Mouse (Mus musculus) liver, embryonic 14.5 days (tissue): Measurements from ENCODE around the gene Nrp2. TPM values are rescaled to one million over a fixed set of nuclear protein-coding genes. Genes with fewer than 3 reads are reported as not detected.

ENCODE experiments used
- ATAC-seq: fragments of 200-750 bp; cut with Nextera tagmentation; 2 replicates; pipeline ENCODE4 v1.8.0; 2017; ENCODE audit warnings: moderate number of reproducible peaks, mild to moderate bottlenecking, moderate library complexity; ENCODE audit not compliant: insufficient read depth
- DNase-seq, 3 experiments: peaks; one replicate each; pipeline ENCODE4 v3.0.0-alpha.2; 2012 to 2013; ENCODE audit warnings: low read depth in 3 of 3, low spot score in 3 of 3
- H3K27ac ChIP-seq: fragments of 300-500 bp; sonication (generic); 2 replicates; pipeline ENCODE4 v1.5.1; 2014; ENCODE audit warnings: moderate library complexity, mild to moderate bottlenecking, control low read depth, inconsistent platforms
- H3K27me3 ChIP-seq: fragments of 300-500 bp; sonication (generic); 2 replicates; pipeline ENCODE4 v1.6.1; 2014; ENCODE audit warnings: mild to moderate bottlenecking, low read length, moderate library complexity; ENCODE audit not compliant: control insufficient read depth, insufficient read depth
- H3K36me3 ChIP-seq: fragments of 300-500 bp; sonication (generic); replicated peaks from 2 replicates; pipeline ENCODE4 v1.6.1; 2014; ENCODE audit warnings: low read depth; ENCODE audit not compliant: control insufficient read depth, insufficient read depth
- H3K4me1 ChIP-seq, 2 experiments: fragments of 200-500 bp in 1 of 2; fragments of 300-500 bp in 1 of 2; sonication (generic) in 1 of 2; replicated peaks; 2 replicates each; pipeline ENCODE4 v1.6.1; 2012 to 2014; ENCODE audit warnings: antibody characterized with exemption in 1 of 2, inconsistent platforms in 1 of 2, low read length in 1 of 2; ENCODE audit not compliant: control insufficient read depth in 2 of 2, insufficient read depth in 2 of 2
- H3K4me2 ChIP-seq: fragments of 300-500 bp; sonication (generic); 2 replicates; pipeline ENCODE4 v1.6.1; 2014; ENCODE audit warnings: low read depth, mild to moderate bottlenecking, control low read depth, moderate library complexity
- H3K4me3 ChIP-seq, 2 experiments: fragments of 200-500 bp in 1 of 2; fragments of 300-500 bp in 1 of 2; sonication (generic) in 1 of 2; 2 replicates each; pipeline ENCODE4 v1.5.1; 2012 to 2014; ENCODE audit warnings: low read depth in 2 of 2, low read length in 2 of 2, mild to moderate bottlenecking in 2 of 2, control low read depth in 1 of 2, inconsistent platforms in 1 of 2, moderate library complexity in 1 of 2; ENCODE audit not compliant: insufficient read depth in 1 of 2
- H3K9ac ChIP-seq: fragments of 300-500 bp; sonication (generic); replicated peaks from 2 replicates; pipeline ENCODE4 v1.6.1; 2014; ENCODE audit warnings: mild to moderate bottlenecking, control low read depth, moderate library complexity
- H3K9me3 ChIP-seq: fragments of 300-500 bp; sonication (generic); 2 replicates; pipeline ENCODE4 v1.6.1; 2016; ENCODE audit warnings: low read length, mixed read lengths; ENCODE audit not compliant: control insufficient read depth
- CTCF ChIP-seq: IDR thresholded peaks from 2 replicates; pipeline ENCODE4 v1.5.1; 2016; ENCODE audit warnings: antibody characterized with exemption, low read depth, control low read depth
- EP300 ChIP-seq: IDR thresholded peaks from 2 replicates; pipeline ENCODE4 v1.6.1; 2016; ENCODE audit warnings: antibody characterized with exemption, low read depth
- whole genome bisulfite sequencing: fragments of 180-500 bp; shearing (Covaris S2); extraction: QIAGEN DNeasy Blood & Tissue Kit; methylation state at CpG from one replicate; pipeline ENCODE4 v1.1.7; 2014; ENCODE audit not compliant: insufficient replicate concordance; 5-methylcytosine and 5-hydroxymethylcytosine counted together
- polyA plus RNA-seq, 2 experiments: library from polyadenylated mRNA; depleted of rRNA in 1 of 2; stranded (reverse) in 1 of 2; unstranded in 1 of 2; fragments of >200 nt; fragmentation: Nextera tagmentation in 1 of 2; extraction: Ambion mirVana in 1 of 2; gene quantifications; 2 replicates each; pipeline versions ENCODE4 v1.2.1 to v1.2.3; 2012 to 2014

Gene Nrp2
- polyA plus RNA-seq, 2 experiments = 0.32 to 0.76 TPM

DNA sequence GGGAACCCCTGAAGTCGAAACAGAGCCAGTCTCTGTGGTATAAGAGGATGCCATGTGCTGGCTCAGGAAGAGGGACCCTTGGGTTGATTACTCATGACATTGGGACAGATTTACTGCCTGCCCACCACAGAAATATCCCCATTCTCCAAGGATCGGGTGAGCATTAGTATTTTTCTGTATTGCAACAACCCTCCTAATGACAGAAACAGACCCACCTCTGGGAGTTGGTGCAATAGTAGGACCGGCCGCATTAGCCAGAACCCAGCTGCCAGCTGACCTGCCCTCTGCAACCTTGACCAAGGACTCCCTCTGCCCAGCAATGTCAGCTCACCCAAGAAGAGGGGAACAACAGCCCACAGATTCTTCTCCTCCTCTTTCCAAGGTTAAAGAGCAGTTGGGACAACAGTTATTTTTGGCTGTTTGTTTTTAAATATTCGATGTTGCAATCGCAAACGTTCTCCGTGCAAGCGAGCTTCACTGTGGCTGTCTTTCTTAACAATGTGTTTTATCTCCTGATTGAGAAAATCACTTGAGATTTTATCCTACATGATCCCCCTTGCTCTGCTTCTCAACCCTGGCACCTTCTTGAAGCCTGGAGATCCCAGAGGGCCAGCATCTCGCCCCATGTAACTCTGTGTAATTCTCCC, 22.1 kb downstream of the Nrp2 start:
- TF ChIP-seq EP300 (no peak), CTCF (no peak)
- no peak overlapping the region for H3K9ac ChIP-seq
- 53% methylated on average over 10 of the region's 10 CpGs for WGBS
- H3K27ac ChIP-seq = no peak overlapping the region
- ATAC-seq (no peak), DNase-seq (no peak)
- H3K4me3 ChIP-seq = no peak overlapping the region
- no peaks in the 10 kb centered on the region for H3K9me3 ChIP-seq
- no peaks in the 10 kb centered on the region for H3K36me3 ChIP-seq
- H3K4me1 ChIP-seq = peaks cover 0 to 7% of the 10 kb centered on the region in 2 experiments; a peak in 1 of 4 replicates
- no peak overlapping the region for H3K4me2 ChIP-seq
- no peaks in the 10 kb centered on the region for H3K27me3 ChIP-seq

DNA sequence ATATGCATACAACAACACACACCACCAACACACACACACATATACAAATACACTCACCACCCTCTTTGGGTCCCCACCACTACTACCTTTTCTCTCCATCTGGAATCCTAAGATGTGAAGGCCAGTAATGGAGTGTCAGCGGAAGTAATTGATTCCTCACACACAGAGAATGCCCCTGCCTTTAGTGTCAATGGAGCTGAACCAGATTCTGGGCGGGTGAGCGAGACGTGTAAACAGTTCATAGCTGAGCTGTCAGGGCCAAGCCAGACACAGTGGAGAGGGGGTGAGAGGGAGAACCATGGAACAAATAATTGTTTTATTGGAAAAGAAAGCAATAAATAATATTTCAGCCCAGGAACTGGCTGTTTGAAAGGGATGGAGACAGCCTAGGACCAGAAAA, 24.1 kb downstream of the Nrp2 start:
- Histone ChIP-seq H3K4me2 (no peak overlapping the region), H3K36me3 (no peaks in the 10 kb centered on the region), H3K27me3 (no peaks in the 10 kb centered on the region), H3K4me1 (peaks cover 0 to 7% of the 10 kb centered on the region in 2 experiments; a peak in 1 of 4 replicates), H3K9me3 (no peaks in the 10 kb centered on the region), H3K4me3 (no peak overlapping the region), H3K27ac (no peak overlapping the region), H3K9ac (no peak overlapping the region)
- ATAC-seq = no peak
- DNase-seq = no peak
- TF ChIP-seq CTCF (no peak), EP300 (no peak)
- WGBS = 62% methylated on average over 4 of the region's 4 CpGs

DNA sequence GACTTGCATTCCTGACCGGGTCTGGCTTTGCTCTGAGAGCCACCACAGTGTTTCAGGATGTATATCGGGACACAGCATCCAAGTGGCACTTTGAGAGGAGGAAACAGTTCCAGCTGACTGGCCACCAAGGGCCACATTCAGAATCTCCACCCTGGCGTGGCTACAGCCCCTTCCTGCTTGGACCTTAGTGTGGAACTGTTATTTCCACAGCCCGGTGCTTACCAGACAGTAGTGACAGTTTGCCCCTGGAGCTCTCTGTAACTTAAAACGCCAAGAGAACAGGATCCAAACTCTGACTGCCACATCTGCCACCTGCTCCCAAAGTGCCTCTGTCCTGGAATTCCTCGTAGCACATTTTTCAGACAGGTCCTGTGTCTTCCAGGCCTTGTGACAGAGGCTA, 25.3 kb downstream of the Nrp2 start:
- Histone ChIP-seq H3K4me1 (peaks cover 0 to 7% of the 10 kb centered on the region in 2 experiments; a peak in 1 of 4 replicates), H3K27ac (no peak overlapping the region), H3K4me2 (no peak overlapping the region), H3K27me3 (no peaks in the 10 kb centered on the region), H3K4me3 (no peak overlapping the region), H3K9me3 (no peaks in the 10 kb centered on the region), H3K36me3 (no peaks in the 10 kb centered on the region), H3K9ac (no peak overlapping the region)
- TF ChIP-seq EP300 = no peak
- TF ChIP-seq CTCF = no peak
- ATAC-seq = no peak
- no peak for DNase-seq
- WGBS = 50% methylated on average over 6 of the region's 6 CpGs

DNA sequence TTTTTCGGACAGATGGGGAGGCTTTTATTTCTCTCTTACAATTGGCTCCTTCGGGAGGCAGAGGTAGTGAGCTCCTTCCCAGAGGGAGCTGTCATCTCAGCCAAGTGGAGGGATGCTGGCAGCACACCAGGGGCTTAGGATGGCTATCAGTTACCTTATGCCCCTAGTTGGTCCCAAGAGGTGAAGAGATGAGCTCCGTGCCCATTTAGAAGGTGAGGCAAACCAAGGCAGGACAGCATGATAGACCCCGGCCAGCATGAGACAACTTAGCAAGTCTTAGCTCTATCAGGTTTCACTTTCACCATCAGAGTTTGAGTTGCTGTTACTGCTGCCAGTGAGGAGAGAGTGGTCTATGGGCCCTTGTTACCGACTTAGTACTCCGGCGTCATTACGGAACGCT, 25.8 kb downstream of the Nrp2 start:
- H3K4me1 ChIP-seq = peaks cover 0 to 6% of the 10 kb centered on the region in 2 experiments; a peak in 1 of 4 replicates
- H3K9me3 ChIP-seq = no peaks in the 10 kb centered on the region
- no peak overlapping the region for H3K27ac ChIP-seq
- DNase-seq = no peak
- H3K36me3 ChIP-seq = no peaks in the 10 kb centered on the region
- no peak overlapping the region for H3K9ac ChIP-seq
- H3K4me3 ChIP-seq = no peak overlapping the region
- H3K27me3 ChIP-seq = no peaks in the 10 kb centered on the region
- 74% methylated on average over 9 of the region's 9 CpGs for WGBS
- TF ChIP-seq CTCF (no peak), EP300 (no peak)
- ATAC-seq = no peak
- H3K4me2 ChIP-seq = no peak overlapping the region

DNA sequence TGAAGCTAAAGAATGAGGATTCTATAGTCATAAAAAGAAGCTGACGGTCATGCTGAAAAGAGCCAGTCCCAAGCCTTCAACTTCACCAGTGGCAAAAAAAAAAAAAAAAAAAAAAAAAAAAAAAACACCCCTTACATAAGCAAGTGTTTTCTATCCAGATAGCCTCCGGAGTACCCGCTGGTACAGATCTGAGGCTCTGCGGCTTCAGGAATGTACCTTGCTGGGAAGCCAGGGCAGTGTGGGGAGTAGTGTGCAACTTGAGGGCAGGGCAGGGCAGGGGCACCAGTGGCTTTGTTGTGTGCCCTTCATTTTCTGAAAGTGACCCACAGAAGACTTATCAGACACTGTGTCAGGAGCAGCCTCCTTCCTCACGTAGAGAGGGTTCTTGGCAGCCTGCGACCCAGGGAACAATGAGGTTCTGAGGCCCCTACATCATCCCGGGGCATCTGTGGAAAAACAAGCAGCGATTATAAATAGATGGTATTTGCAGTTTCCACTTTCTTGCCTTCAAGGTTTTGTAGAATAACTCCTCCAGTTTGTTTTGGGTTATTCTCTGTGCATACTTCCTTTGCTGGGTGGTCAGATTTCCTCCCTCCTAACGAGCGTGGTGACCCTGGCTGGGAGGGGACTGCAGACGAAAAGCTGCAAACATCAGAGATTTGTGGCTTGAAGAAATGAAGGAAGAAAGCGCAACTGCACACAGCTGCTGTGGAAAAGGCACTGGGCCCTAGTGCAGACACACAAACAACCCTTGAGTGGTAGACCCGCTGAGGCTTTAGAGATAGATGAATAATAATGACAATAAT, 26.5 kb downstream of the Nrp2 start:
- WGBS = 46% methylated on average over 13 of the region's 13 CpGs
- ATAC-seq (no peak), DNase-seq (no peak)
- Histone ChIP-seq H3K4me1 (peaks cover 0 to 5% of the 10 kb centered on the region in 2 experiments; a peak in 1 of 4 replicates), H3K27me3 (no peaks in the 10 kb centered on the region), H3K27ac (no peak overlapping the region), H3K9me3 (no peaks in the 10 kb centered on the region), H3K36me3 (no peaks in the 10 kb centered on the region), H3K9ac (no peak overlapping the region), H3K4me2 (no peak overlapping the region), H3K4me3 (no peak overlapping the region)
- TF ChIP-seq CTCF = no peak
- TF ChIP-seq EP300 = no peak
